Mouse (Mus musculus): Measurements from ENCODE around the gene Grwd1.

Grwd1 gene

DNA sequence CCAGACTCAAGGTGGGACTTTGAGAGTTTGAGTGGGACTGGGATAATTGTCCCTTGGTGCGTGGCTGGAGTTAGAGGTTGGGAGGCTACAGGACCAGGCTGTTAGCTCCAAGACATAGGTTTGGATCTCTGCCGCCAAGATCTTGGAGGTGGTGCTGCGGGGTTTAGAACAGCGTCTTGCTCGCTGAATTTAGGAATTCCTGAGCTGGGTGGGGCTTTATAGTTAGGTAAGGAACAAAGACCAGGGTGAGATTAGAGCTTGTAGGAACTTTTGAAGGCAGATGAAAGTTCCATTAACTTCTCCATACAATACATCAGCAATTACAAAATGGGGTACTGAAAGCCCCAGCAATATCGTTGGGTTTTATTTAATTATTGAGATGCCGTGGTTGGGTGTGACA lies 30.7 kb downstream of the Grwd1 start:
- in situ Hi-C loops (cut with MboI, MseI) = loop anchor here in 1 of 2 experiments (5.0 kb wide), 1 partner anchor 68 kb away; no protein-coding TSS in a partner anchor

DNA sequence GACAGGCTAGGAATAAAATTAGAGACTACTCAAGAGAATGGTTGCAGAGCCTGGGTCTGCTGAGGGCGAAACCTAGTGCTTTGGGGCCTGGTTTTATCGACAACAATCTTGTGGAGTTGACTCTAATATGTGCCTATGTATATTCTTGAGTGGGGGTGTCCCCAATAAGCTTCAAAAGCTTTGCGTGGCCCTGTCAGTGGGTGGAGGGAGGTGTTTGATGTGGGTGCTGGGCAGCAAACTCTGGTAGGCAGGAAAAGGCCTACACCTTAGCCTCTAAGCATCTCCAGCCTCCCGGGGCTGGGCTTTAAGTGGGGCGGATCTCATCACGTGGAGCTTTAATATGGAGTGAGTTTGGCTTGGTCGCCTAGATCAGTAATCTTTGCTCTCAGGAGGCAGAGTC lies 31.8 kb downstream of the Grwd1 start:
- in situ Hi-C loops (cut with MboI, MseI) = no loop called here

DNA sequence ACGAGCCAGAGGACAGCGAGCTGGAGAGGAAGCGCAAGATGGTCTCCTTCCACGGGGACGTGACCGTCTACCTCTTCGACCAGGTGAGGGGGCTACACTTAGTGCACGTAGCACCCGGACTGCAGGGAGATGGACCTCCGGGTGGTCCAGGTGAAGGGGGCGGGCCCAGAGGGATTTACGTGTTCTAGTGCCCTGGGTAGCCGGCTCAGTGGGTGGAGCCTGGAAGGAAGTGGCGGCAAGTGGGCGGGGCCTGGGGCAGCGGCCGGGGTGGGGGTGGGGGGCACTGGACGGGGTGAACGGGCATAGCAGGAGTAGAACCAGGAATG lies 32.3 kb downstream of the Grwd1 start:
- in situ Hi-C loops (cut with MboI, MseI) = no loop called here

DNA sequence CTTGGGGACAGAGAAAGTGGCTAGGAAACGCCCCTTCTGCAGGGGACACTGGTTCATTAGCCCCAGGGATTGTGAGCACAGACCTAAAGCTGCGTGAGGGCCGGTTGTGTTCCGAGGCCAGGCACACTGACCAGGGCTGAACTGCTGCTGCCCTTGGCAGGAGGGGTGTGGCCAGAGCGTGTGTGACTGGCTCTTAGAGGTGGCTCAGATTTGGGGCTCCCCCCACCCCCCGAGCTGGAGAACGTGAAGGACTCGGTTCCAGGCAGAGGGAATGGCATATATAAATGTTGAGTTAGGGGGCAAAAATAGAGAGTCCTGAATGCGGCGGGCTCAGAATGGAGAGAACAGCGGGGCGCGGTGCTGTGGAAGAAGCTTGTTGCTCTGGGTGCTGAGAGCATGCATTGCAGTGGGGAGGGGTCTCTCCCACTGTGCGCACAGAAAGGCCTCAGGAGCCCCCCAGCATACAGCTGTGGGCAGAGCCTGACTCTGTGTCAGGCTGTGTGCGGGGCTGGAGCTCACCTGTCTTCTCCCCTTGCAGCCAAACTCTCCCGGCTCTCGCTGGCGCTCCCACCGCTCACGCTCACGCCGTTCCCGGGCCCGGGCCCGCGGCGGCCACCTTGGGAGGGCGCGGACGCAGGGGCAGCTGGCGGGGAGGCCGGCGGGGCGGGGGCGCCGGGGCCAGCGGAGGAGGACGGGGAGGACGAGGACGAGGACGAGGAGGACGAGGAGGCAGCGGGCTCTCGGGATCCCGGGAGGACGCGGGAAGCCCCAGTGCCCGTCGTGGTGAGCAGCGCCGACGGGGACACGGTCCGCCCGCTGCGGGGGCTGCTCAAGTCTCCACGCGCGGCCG lies 32.9 kb downstream of the Grwd1 start:
- in situ Hi-C loops (cut with MboI, MseI) = no loop called here

DNA sequence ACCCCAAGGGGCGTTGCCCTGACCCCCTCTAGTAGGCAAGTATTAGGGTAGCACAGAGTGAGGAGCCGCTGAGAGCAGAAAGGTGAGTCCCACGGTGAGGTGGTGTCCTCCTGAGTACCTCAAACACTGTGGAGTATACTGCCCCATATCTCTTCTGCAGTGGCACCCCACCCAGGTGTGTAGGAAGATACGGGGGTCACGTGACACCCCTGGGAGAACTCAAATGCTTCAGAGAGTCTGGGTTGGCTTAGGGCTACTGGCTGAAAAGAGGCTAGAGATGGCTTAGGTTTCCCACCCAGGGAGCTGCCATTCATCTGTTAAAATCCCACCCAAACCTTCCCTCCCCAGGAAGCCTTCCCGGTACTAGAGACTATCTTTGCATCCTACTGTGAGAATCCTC lies 33.8 kb downstream of the Grwd1 start:
- in situ Hi-C loops (cut with MboI, MseI) = no loop called here

DNA sequence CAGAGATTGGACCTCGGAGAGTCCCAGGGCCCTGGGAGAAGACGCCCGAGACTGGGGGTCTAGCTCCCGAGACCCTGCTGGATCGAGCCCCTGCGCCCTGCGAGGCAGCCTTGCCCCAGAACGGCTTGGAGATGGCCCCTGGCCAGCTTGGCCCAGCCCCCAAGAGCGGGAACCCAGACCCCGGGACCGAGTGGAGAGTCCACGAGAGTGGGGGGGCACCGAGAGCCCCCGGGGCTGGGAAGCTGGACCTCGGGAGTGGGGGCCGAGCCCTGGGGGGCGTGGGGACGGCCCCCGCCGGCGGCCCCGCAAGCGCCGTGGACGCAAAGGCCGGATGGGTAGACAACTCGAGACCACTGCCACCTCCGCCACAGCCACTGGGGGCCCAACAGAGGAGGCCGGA lies 35.8 kb downstream of the Grwd1 start:
- in situ Hi-C loops (cut with MboI, MseI) = no loop called here

DNA sequence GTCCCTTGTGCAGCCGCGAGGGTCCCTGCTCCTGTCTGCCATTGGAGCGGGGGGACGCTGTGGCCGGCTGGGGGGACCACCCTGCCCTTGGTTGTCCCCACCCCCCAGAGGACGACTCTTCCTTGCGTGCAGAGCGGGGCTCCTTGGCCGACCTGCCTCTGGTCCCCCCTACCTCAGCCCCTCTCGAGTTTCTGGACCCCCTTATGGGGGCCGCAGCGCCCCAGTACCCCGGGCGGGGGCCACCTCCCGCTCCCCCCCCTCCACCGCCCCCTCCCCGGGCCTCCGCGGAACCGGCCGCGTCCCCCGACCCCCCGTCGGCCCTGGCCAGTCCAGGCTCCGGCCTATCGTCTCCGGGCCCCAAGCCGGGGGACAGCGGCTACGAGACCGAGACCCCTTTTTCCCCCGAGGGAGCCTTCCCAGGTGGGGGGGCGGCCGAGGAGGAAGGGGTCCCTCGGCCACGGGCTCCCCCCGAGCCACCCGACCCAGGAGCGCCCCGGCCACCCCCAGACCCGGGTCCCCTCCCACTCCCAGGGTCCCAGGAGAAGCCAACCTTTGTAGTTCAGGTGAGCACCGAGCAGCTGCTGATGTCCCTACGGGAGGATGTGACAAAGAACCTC lies 36.7 kb downstream of the Grwd1 start:
- in situ Hi-C loops (cut with MboI, MseI) = no loop called here

DNA sequence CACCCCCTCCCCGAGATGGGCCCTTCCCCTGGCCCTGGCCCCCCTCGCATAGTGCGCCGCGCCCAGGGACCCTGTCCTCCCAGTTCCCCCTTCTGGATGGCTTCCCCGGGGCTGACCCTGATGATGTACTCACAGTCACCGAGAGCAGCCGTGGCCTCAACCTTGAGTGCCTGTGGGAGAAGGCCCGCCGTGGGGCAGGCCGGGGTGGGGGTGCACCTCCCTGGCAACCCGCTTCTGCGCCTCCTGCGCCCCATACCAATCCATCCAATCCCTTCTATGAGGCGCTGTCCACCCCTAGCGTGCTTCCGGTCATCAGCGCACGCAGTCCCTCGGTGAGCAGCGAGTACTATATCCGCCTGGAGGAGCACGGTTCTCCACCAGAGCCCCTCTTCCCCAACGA lies 37.5 kb downstream of the Grwd1 start:
- in situ Hi-C loops (cut with MboI, MseI) = no loop called here

DNA sequence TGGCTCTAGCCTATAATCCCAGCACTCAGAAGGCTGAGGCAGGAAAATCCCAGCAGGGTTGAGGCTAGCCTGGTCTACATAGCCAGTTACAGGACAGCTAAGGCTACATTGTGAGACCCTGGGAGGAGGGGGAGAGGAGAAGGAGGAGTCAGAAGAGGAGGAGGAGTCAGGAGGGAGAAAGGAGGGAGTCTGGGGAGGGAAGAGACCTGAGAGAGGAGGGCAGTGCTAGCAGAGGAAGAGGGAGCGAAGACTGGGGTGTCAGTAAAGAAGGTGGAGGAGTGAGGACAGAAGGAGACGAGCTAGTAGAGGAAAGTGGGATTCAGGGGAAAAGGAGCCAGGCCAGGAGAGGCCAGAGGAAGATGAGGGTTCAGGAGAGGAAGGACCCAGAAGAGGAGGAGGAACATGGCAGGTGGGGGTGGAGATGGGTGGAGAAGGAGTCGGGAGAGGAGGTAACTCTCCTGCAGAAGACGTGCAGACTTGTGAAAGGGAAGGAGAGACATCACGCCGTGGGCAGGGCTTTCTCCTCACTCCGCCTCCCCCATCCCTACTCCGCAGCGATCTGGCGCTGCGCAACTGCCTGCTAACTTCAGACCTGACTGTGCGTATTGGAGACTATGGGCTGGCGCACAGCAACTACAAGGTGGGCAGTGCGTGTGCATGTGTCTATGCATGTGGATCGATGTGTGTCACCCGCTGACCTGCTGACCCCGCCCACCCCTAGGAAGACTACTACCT lies 38.8 kb downstream of the Grwd1 start:
- in situ Hi-C loops (cut with MboI, MseI) = no loop called here

DNA sequence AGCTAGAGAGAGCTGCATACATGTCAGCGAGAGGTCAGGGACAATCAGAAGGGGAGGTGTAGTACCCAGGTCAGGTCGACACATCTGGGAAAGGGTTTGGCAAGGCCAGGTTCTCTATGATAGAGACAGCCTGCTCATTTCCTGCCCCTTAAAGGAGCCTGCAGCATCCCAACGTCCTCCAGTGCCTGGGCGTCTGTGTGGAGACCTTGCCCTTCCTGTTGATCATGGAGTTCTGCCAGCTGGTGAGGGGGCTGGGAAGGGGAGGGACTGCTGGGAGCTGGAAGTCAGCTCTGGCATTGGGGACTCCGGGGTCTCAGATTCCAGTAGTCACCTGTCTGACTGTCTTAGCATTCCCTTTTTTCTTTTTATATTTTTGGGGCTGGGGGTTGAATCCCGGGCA lies 40.0 kb downstream of the Grwd1 start:
- in situ Hi-C loops (cut with MboI, MseI) = no loop called here

DNA sequence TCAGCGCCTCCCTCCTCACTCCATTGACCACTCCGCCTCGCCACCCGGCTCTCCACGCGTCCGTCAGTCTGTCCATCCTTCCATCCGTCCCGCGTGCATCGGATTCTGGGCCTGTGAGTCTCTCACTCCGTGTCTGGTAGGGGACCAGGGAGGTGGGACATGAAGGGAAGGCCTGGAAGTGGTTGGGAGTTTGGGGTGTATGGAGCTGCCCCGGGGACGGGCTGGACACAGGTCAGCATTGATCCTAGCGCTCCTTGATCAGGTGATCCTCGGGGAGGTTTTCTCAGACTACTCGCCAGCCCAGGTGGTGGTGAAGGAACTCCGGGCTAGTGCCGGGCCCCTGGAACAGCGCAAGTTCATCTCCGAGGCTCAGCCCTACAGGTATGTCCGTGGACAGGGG lies 43.1 kb downstream of the Grwd1 start:
- in situ Hi-C loops (cut with MboI, MseI) = no loop called here

DNA sequence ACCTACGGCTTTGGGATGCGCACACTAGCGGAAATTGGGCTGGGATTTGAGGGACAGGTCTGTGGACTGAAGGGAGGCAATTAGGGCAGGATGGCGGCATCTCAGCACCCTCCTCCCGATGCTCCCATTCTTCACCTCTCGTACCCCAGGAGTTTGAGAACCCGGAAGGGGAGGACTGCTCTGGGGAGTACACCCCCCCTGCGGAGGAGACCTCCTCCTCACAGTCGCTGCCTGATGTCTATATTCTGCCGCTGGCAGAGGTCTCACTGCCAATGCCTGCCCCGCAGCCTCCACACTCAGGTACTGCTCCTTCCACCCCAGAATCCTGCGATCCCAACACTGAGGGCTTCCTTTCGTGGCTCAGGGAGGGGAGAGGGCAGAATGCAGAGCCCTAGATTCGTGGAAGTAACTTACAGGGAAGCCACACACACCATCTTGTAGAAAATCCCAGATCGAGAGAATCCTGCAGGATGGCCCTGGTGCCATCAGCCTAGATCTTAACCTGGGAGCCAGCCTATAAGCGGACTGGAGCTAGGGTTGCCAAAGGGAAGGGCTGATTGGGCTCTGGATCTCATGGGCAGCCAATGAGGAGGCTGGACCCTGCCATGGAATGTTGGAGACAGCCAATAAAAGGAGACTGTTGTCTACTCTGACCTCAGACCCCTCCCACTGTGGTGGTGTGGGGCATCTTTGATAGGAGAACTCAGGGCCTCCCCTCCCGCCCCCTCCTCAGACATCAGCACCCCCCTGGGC lies 43.9 kb downstream of the Grwd1 start:
- in situ Hi-C loops (cut with MboI, MseI) = no loop called here

DNA sequence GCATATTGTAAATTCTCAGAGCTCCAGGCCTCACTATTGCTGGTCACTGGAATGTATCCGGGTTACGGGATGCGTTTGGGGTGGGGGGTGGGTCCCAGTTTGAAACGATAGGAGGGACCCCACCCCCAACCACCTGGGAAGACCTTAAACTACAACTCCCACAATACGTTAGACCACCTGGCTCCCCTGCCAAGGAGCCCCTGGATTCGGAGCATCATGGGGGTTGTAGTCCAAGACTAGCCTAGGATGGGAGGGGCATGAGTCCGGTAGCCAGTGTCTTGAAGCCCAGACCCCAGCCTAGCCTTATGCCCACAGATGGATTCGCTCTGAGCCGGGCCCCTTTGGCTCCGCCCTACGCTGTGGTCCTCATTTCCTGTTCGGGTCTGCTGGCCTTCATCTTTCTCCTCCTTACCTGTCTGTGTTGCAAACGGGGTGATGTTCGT lies 44.6 kb downstream of the Grwd1 start:
- in situ Hi-C loops (cut with MboI, MseI) = no loop called here

DNA sequence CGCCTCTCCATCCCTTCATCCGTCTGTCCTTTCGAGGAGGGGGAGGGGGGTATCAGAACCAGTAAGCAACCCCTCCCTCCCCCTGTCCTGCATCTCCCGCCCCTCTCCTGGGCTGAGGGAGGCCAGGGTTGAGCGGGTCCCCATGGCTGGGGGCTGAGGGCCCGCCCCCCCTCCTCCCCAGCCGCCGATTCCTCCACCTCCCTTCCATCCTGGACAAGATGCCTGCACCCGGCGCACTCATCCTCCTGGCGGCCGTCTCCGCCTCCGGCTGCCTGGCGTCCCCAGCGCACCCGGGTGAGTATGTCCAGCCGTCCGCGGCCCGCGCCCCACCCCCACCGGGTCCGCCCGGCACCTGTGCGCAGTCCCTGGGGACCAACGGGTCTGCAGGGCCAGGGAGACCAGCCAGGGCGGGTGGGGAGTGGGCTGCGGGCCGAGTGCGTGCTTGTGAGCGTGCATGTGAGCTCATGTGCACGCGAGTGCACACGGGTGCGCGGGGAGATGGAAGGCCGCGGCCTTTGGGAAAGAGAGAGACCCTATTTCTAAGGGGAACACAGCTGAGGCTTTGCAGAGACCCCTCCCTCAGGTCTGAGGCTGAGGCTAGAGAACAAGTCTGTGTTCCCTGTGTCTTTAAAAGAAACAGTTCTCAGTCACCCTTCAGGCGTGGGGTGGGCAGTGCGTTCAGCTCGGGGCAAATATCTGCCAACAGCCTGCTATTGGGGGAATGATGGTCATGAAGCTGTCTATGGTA lies 45.2 kb downstream of the Grwd1 start:
- in situ Hi-C loops (cut with MboI, MseI) = no loop called here

DNA sequence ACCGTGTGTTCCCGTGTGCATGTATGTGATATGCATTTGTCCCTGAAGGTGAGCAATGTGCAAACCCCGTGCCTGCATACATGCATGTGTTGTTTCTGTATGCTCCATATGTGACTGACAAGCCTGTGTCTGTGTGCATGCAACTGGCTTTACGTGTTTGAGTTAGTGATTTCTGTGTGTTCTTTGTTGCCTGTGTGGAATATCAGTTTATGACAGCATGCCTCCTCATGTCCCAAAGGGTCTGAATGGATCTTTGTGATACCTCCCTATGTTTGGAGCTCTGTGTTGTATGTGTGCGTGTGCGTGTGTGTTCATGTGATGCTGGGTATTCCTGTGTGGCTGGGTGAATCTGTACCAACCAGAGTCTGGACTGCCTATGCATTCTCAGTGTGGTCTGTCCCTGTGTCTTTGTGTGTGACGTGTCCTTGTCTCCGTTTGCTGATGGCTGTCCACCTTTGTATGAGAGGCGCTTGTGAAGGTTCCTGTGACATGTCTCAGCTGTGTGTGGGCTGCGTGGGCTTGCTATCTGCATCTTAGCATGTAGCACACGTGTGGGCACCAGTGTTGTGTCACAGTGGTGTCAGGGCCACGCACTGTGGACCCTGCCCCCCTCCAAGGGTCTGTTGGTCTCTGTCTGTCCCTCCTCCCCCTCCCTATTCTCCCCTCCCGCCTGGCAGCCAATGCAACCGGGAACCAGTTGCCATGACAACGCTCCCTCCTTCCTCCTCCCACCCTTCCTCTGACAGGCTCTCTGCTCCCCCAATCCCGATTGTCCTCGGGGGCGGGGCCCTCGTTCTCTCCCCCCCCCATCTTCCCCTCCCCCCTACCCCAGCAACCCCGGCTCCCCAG lies 46.0 kb downstream of the Grwd1 start, which contains the start of gene Sult2b1:
Gene Sult2b1 (minus strand): TSS at position 146 of the 849 bp plus-strand sequence.
- in situ Hi-C loops (cut with MboI, MseI) = no loop called here

DNA sequence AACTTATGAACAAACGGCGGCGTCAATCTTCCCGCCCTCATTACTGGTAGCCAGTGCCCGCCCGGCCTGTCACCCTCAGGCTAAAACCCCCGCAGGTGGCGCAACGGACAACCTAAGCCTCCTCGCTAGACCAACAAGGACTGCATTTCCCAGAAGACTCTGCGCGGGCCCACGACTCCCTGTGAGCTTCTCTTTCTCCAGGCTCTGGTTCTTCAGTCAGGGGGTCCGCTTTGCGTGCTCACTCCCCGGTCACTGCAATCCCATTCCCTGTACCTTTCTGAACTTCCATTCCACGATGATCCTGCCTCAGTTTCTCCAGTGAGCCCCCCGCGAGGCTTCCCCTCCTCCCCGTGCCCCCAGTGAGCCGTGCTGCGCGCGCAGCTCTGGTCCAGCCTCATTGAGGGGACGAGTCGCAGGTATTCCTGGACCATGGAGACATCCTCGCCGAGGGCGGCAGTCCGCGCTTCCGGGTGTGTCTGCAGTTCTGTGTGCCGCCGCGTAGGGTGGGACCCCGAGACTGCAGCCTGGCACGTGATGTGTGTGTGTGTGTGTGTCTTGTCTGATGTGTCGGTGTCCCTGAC lies 47.1 kb downstream of the Grwd1 start, which contains the start of gene Lmtk3:
Gene Lmtk3 (plus strand): TSS at position 228 of the 581 bp plus-strand sequence.
- in situ Hi-C loops (cut with MboI, MseI) = no loop called here

DNA sequence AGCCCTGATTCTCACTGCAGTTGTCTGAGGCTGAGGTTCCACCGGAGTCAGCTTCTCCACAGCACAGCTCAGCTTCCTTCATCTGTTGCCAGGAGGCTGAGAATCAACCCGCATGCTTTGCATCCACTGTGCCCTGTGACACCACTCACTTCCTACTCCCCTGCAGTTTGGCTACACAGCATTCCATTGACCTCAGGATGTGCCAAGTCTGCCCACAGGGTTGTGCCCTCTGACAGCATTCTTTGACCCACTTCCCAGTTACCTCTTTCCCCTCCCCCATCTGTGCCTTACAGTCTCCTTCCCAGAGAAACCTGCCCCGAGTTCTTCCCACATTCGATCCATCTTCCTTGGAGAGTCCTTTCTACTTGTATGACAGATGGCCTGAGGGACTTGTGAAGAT lies 48.5 kb downstream of the Grwd1 start:
- in situ Hi-C loops (cut with MboI, MseI) = no loop called here

DNA sequence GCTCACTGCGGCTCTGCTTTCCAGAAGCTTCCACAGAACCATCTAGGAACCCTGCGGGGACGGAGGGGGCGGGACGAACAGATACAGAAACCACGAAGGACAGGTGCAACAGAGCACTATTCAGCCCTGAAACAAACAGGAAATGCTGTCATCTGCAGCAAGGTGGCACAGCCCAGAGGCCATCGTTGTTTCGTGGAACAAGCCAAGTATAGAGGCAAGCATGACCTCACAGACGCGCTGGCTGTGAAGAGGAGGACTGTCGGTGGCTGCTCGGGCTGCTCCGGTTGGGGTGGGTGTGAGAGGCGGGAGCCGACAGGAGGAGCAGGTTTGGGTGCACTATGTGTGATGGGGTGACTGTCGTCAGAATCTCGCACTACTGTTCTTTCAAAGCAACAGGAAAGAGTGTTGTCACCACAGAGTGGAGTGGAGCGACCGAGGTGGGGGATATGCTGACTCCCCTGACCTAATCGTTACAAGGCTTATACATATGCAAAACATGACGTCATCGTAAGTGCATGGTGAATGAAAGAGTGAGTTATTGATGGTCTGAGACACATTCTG lies 51.6 kb downstream of the Grwd1 start:
- in situ Hi-C loops (cut with MboI, MseI) = no loop called here

DNA sequence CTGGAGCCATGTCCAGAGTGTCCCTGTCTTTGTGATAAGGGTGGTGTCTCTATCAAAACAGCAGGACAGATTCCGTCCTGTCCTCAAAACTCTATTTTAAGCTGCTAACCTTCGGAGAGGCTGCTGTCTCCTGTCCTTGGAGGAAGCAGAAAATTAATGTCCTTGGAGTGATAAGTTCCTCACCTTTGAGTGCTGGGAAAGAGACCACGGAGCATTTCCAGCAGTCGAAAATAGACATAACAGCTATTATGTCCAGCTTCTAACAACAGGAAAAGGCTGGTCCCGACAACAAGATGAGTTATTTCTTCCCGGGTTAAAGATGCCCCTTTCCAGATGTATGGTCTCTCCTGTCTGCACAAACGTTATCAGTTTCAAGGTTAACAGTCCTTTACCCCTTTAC lies 55.5 kb downstream of the Grwd1 start:
- in situ Hi-C loops (cut with MboI, MseI) = no loop called here
